Mouse (Mus musculus) liver, embryonic 13.5 days (tissue): ENCODE measurements at regions not wholly inside any gene's neighbourhood (a gene's known extent, or its start where the extent isn't known, plus 50 kb on each side); places are given as distances from the start of the nearest gene placed in this dataset.

ENCODE experiments used
- ATAC-seq: fragments of 200-750 bp; cut with Nextera tagmentation; 2 replicates; pipeline ENCODE4 v1.8.0; 2017; ENCODE audit warnings: low read depth, mild to moderate bottlenecking, moderate number of reproducible peaks, moderate library complexity
- DNase-seq: peaks from one replicate; pipeline ENCODE4 v3.0.0; 2022
- H3K27ac ChIP-seq: fragments of 300-500 bp; sonication (generic); 2 replicates; pipeline ENCODE4 v1.5.1; 2015; ENCODE audit warnings: moderate library complexity, mild to moderate bottlenecking, inconsistent platforms
- H3K27me3 ChIP-seq: fragments of 300-500 bp; sonication (generic); 2 replicates; pipeline ENCODE4 v1.6.1; 2015; ENCODE audit warnings: mild to moderate bottlenecking, inconsistent platforms
- H3K36me3 ChIP-seq: fragments of 300-500 bp; sonication (generic); 2 replicates; pipeline ENCODE4 v1.6.1; 2015; ENCODE audit warnings: mild to moderate bottlenecking, inconsistent platforms
- H3K4me1 ChIP-seq: fragments of 300-500 bp; sonication (generic); replicated peaks from 2 replicates; pipeline ENCODE4 v1.6.1; 2015; ENCODE audit warnings: inconsistent platforms
- H3K4me2 ChIP-seq: fragments of 300-500 bp; sonication (generic); 2 replicates; pipeline ENCODE4 v1.6.1; 2015; ENCODE audit warnings: inconsistent platforms, mild to moderate bottlenecking, moderate library complexity
- H3K4me3 ChIP-seq: fragments of 300-500 bp; sonication (generic); replicated peaks from 2 replicates; pipeline ENCODE4 v1.5.1; 2015; ENCODE audit warnings: mild to moderate bottlenecking, inconsistent platforms
- H3K9ac ChIP-seq: fragments of 300-500 bp; sonication (generic); 2 replicates; pipeline ENCODE4 v1.6.1; 2015; ENCODE audit warnings: mild to moderate bottlenecking, inconsistent platforms
- H3K9me3 ChIP-seq: fragments of 300-500 bp; sonication (generic); replicated peaks from 2 replicates; pipeline ENCODE4 v1.6.1; 2016; ENCODE audit warnings: inconsistent platforms
- WGBS: fragments of 180-500 bp; shearing (Covaris S2); methylation state at CpG from one replicate; pipeline ENCODE4 v1.1.7; 2015; ENCODE audit not compliant: insufficient replicate concordance; 5-methylcytosine and 5-hydroxymethylcytosine counted together

DNA sequence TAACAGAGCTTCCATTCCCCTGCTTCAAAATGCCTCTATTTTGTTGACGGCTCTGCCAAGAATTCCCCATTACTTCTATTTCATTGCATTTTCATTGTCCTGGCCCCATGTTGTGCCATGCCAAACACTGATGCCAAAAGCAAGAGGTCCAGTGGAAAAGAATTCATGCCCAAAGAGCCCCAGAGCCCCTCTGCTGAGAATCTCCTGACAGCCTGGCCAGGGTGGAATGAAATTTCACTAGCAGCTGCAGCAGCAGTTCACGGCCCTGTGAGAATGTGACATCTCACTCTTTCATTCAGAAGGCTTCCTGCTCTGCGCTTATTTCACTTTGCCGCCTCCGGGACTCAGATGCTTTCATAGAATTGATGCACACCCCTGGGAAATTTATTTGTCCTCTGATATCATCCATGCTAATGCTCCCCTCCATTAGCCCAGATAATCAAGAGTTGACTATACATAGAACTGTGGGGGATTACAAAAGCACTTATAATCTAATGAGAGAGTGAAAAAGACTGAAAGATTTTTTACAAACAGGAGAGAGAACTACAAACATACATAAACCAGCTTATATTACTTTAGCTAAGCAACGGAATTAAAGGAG lies 911.7 kb upstream of the Map3k7 start:
- no peak for DNase-seq
- H3K36me3 ChIP-seq, result no peaks in the 10 kb centered on the region
- no peak overlapping the region for H3K9ac ChIP-seq
- WGBS, result 68% methylated on average over 6 of the region's 6 CpGs
- H3K9me3 ChIP-seq, result no peaks in the 10 kb centered on the region
- H3K27me3 ChIP-seq, result no peaks in the 10 kb centered on the region
- no peak overlapping the region for H3K27ac ChIP-seq
- no peak overlapping the region for H3K4me2 ChIP-seq
- ATAC-seq, result no peak
- no peak overlapping the region for H3K4me3 ChIP-seq
- no peaks in the 10 kb centered on the region for H3K4me1 ChIP-seq

DNA sequence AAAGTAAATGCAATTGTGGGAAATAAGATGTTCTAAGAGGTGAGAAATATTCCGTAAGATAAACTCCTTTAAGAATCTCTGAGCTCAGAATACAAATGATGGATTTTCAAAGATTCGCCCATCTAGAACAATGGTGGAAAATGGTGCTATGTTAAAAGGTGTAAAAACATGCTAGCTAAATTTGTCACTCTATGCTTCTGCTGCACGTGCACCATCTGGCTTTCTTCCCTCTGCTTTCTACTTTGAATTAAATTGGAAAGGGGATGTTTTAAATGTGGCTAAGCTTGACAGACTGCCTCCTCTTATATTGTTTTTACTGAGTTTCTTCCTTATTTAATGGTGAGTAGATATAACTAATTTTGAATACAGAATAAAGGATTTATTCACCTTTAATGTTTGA lies 887.7 kb upstream of the Map3k7 start:
- DNase-seq, result no peak
- no peak overlapping the region for H3K4me3 ChIP-seq
- no peaks in the 10 kb centered on the region for H3K9me3 ChIP-seq
- H3K27me3 ChIP-seq, result no peaks in the 10 kb centered on the region
- H3K4me2 ChIP-seq, result no peak overlapping the region
- no peak overlapping the region for H3K27ac ChIP-seq
- no peak overlapping the region for H3K9ac ChIP-seq
- no peaks in the 10 kb centered on the region for H3K4me1 ChIP-seq
- 60% methylated on average over 3 of the region's 3 CpGs for WGBS
- H3K36me3 ChIP-seq, result no peaks in the 10 kb centered on the region
- ATAC-seq, result no peak

DNA sequence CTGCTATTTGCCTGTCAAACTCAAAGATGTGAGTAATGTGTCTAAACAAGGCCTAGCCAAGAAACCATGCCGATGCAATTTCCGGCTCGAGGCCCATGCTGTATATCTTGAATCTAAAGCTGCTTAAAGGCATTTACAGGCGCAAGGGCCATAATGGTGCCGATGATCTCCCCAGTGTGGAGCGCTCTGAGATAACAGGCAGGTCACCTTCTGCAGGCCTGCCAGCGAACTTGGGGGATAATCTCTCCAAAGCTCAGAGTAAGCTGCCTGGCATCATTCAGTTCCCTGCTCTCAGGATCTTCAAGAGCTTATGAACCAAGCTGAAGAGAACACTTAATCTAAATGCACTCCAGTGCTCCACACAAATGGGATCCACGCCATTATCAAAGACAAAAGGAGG lies 842.3 kb upstream of the Map3k7 start:
- Histone ChIP-seq H3K9ac (no peak overlapping the region), H3K27ac (no peak overlapping the region), H3K4me3 (no peak overlapping the region), H3K9me3 (no peaks in the 10 kb centered on the region), H3K27me3 (no peaks in the 10 kb centered on the region), H3K4me1 (no peaks in the 10 kb centered on the region), H3K4me2 (no peak overlapping the region), H3K36me3 (no peaks in the 10 kb centered on the region)
- DNase-seq, result no peak
- ATAC-seq, result no peak
- WGBS, result 68% methylated on average over 8 of the region's 8 CpGs

DNA sequence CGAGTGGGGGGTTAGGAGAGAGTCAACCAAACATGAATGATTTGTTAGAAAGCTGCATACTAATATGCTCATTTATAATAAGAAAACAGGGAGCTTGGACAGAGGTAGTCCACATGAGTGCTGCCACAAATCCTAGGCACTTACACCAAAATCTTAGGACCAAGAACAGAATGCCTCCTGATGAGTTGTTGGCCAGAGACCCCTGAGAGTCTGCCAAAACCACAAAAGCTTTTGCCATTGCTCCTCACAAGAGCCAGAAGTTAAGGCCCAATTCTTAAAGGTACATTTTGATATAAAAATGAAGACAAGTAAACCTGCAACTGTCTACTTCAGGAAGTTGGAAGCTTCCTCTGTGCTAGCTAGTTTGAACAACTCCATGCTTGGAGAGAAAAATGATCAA lies 820.7 kb upstream of the Map3k7 start:
- no peak overlapping the region for H3K4me2 ChIP-seq
- no peak overlapping the region for H3K9ac ChIP-seq
- no peaks in the 10 kb centered on the region for H3K4me1 ChIP-seq
- no peak overlapping the region for H3K27ac ChIP-seq
- DNase-seq (no peak), ATAC-seq (no peak)
- no peaks in the 10 kb centered on the region for H3K36me3 ChIP-seq
- H3K9me3 ChIP-seq, result no peaks in the 10 kb centered on the region
- no peaks in the 10 kb centered on the region for H3K27me3 ChIP-seq
- H3K4me3 ChIP-seq, result no peak overlapping the region
- WGBS, result 41% methylated on average over 1 of the region's 1 CpGs

DNA sequence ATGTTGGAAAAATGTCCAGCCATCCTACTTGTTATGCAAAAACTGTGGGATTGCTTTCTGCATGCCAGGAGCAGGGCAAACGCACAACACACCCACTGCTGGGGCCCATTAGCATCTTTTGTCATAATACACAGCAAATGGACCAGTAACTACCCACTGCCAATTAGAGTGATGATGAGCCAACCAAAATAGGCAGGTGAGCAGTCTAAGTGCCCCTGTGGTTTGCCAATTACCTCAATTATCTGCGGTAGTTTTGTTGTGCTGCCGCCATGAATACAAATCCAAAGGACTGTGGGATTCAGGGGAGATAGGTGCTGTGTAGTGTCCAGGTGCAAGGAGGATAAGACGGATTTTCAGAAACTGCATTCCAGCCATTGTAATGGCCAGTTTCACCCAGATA lies 796.5 kb upstream of the Map3k7 start:
- 67% methylated on average over 4 of the region's 4 CpGs for WGBS
- Histone ChIP-seq H3K9me3 (no peaks in the 10 kb centered on the region), H3K27ac (no peak overlapping the region), H3K4me1 (no peaks in the 10 kb centered on the region), H3K9ac (no peak overlapping the region), H3K27me3 (no peaks in the 10 kb centered on the region), H3K4me3 (no peak overlapping the region), H3K4me2 (no peak overlapping the region), H3K36me3 (no peaks in the 10 kb centered on the region)
- DNase-seq (no peak), ATAC-seq (no peak)

DNA sequence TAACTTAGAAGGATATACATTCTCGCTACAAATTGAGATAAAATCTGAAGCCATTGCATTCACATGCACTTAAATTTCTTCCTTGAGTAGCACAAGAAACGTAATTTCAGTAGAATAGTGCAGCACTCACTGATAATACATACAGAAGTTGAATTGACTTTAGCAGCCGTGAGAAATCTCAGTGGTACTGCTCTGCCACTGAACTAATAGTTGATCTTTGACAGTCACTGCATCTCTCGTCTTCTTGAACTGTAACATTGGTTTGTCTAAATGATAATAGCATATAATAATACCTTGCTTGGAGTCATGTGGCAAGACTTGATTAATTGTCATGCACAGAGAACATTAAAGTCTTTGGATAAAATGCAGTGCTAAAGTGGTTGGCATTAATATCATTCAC lies 795.5 kb upstream of the Map3k7 start:
- H3K4me2 ChIP-seq, result no peak overlapping the region
- H3K4me1 ChIP-seq, result no peaks in the 10 kb centered on the region
- no peaks in the 10 kb centered on the region for H3K36me3 ChIP-seq
- ATAC-seq (no peak), DNase-seq (no peak)
- 56% methylated on average over 4 of the region's 4 CpGs for WGBS
- H3K4me3 ChIP-seq, result no peak overlapping the region
- no peaks in the 10 kb centered on the region for H3K9me3 ChIP-seq
- H3K27ac ChIP-seq, result no peak overlapping the region
- H3K27me3 ChIP-seq, result no peaks in the 10 kb centered on the region
- H3K9ac ChIP-seq, result no peak overlapping the region

DNA sequence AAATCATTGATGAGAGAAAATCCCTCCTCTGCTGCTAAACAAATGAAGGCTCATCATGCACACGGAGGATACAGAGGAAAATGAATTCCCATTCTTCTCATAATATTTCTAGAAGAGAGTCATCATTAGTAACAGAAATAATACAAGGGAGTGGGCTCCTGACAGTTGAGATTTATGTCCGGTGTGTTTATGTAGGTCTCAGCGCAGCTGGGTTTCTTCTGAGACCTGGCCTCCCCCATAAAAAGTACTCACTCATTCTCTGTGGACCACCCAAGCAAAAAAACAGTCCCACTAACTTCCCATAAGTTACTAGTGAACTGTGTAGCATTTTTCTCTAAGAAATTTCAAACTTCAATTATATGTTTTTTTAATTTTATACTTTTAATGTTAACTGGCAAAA lies 792.7 kb upstream of the Map3k7 start:
- Histone ChIP-seq H3K36me3 (no peaks in the 10 kb centered on the region), H3K9ac (no peak overlapping the region), H3K4me1 (no peaks in the 10 kb centered on the region), H3K27ac (no peak overlapping the region), H3K4me3 (no peak overlapping the region), H3K9me3 (no peaks in the 10 kb centered on the region), H3K27me3 (no peaks in the 10 kb centered on the region), H3K4me2 (no peak overlapping the region)
- WGBS, result 59% methylated on average over 3 of the region's 3 CpGs
- ATAC-seq (no peak), DNase-seq (no peak)

DNA sequence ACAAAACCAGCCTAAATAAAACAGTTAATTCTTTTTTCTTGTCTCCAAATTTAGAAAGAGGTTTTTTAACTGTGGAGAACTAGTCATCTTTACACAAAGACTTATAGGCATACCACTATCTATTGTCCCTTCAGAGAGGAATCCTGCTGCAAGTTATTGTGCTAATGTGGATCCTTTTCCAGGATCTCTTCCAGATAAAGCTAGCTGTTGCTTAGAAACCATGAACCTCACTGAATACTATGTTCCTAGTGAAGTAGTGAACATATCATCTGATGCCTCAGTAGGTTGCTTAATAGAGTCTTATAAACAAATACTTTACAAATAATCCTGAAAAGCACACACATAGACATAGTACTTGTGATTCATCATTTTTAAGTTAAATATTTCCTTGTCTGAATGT lies 766.0 kb upstream of the Map3k7 start:
- Histone ChIP-seq H3K27ac (no peak overlapping the region), H3K9ac (no peak overlapping the region)

DNA sequence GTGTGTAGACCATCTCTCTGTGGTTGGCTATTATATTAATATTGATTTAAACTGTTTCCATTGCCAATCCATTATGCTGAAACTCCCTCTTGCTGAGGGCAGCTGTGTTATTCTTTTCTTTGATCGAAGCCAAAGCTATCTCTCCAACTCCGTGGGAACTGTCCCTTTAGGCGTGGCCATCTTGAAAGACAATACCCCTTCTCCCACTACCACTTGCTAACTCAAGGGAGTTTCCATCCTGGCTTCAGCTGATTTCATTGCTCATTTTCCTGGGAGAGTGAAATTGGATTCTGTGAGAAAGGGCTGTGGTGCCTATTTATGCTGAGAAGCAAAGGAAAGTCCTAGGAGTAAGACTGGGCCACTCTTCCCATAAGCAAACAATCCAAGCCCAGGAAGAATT lies 760.6 kb upstream of the Map3k7 start:
- ATAC-seq, result no peak

More for the DNA sequence above, 766.0 kb upstream of the Map3k7 start:
- ATAC-seq, result no peak
- Histone ChIP-seq H3K4me3 (no peak overlapping the region), H3K4me1 (no peaks in the 10 kb centered on the region), H3K27me3 (no peaks in the 10 kb centered on the region), H3K36me3 (no peaks in the 10 kb centered on the region), H3K9me3 (no peaks in the 10 kb centered on the region), H3K4me2 (no peak overlapping the region)
- no peak for DNase-seq

DNA sequence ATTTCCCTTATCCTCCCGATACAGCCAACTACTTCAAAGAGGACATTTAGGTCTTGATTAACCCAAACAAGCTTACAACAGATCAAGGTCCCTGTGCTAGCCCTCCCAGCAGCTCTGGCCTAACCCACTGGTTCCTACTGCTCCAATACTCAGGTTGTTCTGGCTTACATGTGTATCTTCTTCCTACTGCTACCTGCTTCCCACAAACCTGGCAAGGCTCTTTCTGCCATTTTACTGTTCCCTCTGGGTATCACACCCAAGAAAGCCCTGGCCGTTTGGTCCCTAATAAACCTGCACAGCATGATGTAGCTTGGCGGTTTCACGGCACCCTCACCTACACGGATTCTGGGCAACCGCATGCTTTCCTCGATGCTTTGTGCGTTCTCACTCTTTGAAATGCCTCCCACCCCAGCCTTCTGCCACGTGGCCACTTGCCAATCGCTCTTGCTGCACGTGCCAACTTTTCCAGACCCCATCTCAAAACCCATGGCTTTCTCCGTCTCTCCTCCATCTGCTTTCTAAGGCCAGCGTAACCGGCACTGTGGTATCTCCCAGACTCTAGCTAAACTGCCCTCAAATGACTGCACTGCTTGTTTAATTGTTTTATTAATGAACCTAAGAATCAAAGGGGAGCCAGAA lies 758.4 kb upstream of the Map3k7 start:
- no peaks in the 10 kb centered on the region for H3K27me3 ChIP-seq
- WGBS, result 67% methylated on average over 14 of the region's 14 CpGs
- H3K36me3 ChIP-seq, result no peaks in the 10 kb centered on the region
- ATAC-seq (no peak), DNase-seq (no peak)
- no peak overlapping the region for H3K4me2 ChIP-seq
- H3K9ac ChIP-seq, result no peak overlapping the region
- no peak overlapping the region for H3K4me3 ChIP-seq
- no peaks in the 10 kb centered on the region for H3K4me1 ChIP-seq
- no peak overlapping the region for H3K27ac ChIP-seq
- no peaks in the 10 kb centered on the region for H3K9me3 ChIP-seq

More for the DNA sequence above, 760.6 kb upstream of the Map3k7 start:
- WGBS, result 32% methylated on average over 3 of the region's 3 CpGs
- Histone ChIP-seq H3K4me2 (no peak overlapping the region), H3K27ac (no peak overlapping the region), H3K4me1 (no peaks in the 10 kb centered on the region), H3K9ac (no peak overlapping the region), H3K36me3 (no peaks in the 10 kb centered on the region), H3K27me3 (no peaks in the 10 kb centered on the region), H3K4me3 (no peak overlapping the region), H3K9me3 (no peaks in the 10 kb centered on the region)
- DNase-seq, result no peak

DNA sequence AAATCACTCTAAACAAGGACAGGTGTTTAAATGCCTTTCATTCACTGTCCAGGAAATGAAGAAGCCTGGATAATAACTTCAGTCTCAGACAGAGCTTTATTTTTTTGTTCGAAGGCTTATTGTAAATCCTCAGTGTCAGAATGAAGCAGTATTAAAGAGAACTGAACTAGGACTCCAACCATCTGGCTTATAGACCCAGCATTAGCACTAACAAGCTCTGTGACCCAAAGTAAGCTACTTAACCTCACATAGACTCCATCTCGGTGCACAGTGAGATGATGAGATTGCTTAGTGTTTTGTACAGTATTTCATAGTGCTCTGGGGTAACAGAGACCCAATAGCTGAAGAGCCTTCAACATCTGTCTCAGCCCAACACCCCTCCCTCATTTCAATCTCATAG lies 738.2 kb upstream of the Map3k7 start:
- H3K9me3 ChIP-seq, result no peaks in the 10 kb centered on the region
- H3K27me3 ChIP-seq, result no peaks in the 10 kb centered on the region
- no peak overlapping the region for H3K4me2 ChIP-seq
- no peak for DNase-seq
- H3K9ac ChIP-seq, result no peak overlapping the region
- H3K27ac ChIP-seq, result no peak overlapping the region
- WGBS, result 59% methylated on average over 2 of the region's 2 CpGs
- H3K4me1 ChIP-seq, result no peaks in the 10 kb centered on the region
- H3K36me3 ChIP-seq, result no peaks in the 10 kb centered on the region
- H3K4me3 ChIP-seq, result no peak overlapping the region
- no peak for ATAC-seq

DNA sequence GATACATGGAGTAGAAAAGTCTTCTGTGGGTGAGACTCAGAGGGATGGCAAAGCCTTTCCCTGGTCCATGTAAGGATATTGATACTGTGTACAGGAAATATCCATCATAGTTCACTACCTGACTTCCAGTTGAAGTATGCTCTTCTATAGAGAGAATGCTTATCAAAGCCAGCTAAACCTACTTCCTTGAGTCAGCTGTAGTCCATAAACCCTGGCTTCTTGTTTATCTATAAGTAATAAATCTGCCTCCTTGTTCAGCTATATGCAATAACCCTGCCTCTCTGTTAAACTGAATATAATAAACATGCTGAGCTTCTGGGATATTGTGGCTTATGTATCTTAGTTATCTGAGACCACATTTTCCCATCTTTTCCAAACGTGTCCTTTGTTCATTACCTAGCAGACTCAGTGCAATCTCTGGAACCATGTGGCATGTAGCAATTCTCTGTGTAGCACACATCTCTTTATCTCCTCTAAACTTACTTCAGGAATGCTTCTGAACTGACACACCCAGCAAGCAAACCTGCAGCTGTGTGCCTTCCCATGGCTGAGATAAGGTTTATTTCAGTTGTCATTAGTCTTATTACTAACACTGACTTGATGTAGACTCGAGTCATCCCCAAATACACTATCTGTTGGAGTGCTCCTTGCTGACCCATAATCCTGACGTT lies 694.9 kb upstream of the Map3k7 start:
- DNase-seq, result no peak
- 45% methylated on average over 3 of the region's 3 CpGs for WGBS
- ATAC-seq, result peak; percentile 51
- H3K4me2 ChIP-seq, result no peak overlapping the region
- H3K9ac ChIP-seq, result no peak overlapping the region
- no peak overlapping the region for H3K4me3 ChIP-seq
- no peaks in the 10 kb centered on the region for H3K27me3 ChIP-seq
- no peaks in the 10 kb centered on the region for H3K36me3 ChIP-seq
- no peaks in the 10 kb centered on the region for H3K9me3 ChIP-seq
- H3K4me1 ChIP-seq, result no peaks in the 10 kb centered on the region
- no peak overlapping the region for H3K27ac ChIP-seq
